Mouse (Mus musculus) forebrain, embryonic 16.5 days (tissue): ENCODE results near the gene Fam131a. TPM values are rescaled to one million over a fixed set of nuclear protein-coding genes. Genes with fewer than 3 reads are reported as not detected.

Experiments used
- ATAC-seq: fragments of 200-750 bp; cut with Nextera tagmentation; 2 replicates; pipeline ENCODE4 v1.8.0; 2017; ENCODE audit warnings: mild to moderate bottlenecking, moderate library complexity
- H3K27ac ChIP-seq: fragments of 300-500 bp; sonication (generic); 2 replicates; pipeline ENCODE4 v1.5.1; 2014; ENCODE audit warnings: low read length, control low read depth
- H3K27me3 ChIP-seq: fragments of 300-500 bp; sonication (generic); replicated peaks from 2 replicates; pipeline ENCODE4 v1.6.1; 2014; ENCODE audit warnings: low read length; ENCODE audit not compliant: control insufficient read depth, insufficient read depth
- H3K36me3 ChIP-seq: fragments of 300-500 bp; sonication (generic); 2 replicates; pipeline ENCODE4 v1.6.1; 2014; ENCODE audit not compliant: control insufficient read depth, insufficient read depth
- H3K4me1 ChIP-seq: fragments of 300-500 bp; sonication (generic); replicated peaks from 2 replicates; pipeline ENCODE4 v1.6.1; 2014; ENCODE audit warnings: low read length; ENCODE audit not compliant: control insufficient read depth, insufficient read depth
- H3K4me2 ChIP-seq: fragments of 300-500 bp; sonication (generic); 2 replicates; pipeline ENCODE4 v1.6.1; 2014; ENCODE audit warnings: mild to moderate bottlenecking, low read length, control low read depth
- H3K4me3 ChIP-seq: fragments of 300-500 bp; sonication (generic); replicated peaks from 2 replicates; pipeline ENCODE4 v1.5.1; 2014; ENCODE audit warnings: mild to moderate bottlenecking, low read length, control low read depth
- H3K9ac ChIP-seq: fragments of 300-500 bp; sonication (generic); replicated peaks from 2 replicates; pipeline ENCODE4 v1.6.1; 2014; ENCODE audit warnings: low read depth, low read length, control low read depth
- H3K9me3 ChIP-seq: fragments of 300-500 bp; sonication (generic); 2 replicates; pipeline ENCODE4 v1.6.1; 2016; ENCODE audit warnings: low read length; ENCODE audit not compliant: control insufficient read depth
- WGBS: fragments of 180-500 bp; shearing (Covaris S2); extraction: QIAGEN DNeasy Blood & Tissue Kit; methylation state at CpG from one replicate; pipeline ENCODE4 v1.1.7; 2014; 5-methylcytosine and 5-hydroxymethylcytosine counted together
- polyA plus RNA-seq: library from polyadenylated mRNA; unstranded; fragments of >200 nt; fragmentation: Nextera tagmentation; extraction: Ambion mirVana; gene quantifications from 2 replicates; pipeline ENCODE4 v1.2.1, GENCODE M21; 2015

The Fam131a gene
- polyA plus RNA-seq, 1 experiment from 2014 or later = 65.3 TPM

DNA sequence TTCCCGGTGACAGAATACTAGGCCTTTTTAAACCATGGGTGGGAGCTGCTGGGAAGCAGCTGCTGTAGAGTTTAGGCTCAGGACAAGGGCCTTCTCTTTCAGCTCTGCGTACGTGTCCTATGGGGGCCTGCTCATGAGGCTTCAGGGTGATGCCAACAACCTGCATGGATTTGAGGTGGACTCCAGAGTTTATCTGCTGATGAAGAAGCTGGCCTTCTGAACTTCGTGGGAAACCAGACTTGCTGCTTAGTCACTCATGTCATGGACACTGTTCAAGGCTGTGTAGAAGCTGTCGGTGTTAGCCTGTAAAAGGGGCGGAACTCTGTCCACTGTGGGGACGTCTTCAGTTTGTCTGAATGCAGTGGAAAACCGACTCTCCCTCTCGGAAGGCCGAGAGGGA is 28.8 kb downstream of the Fam131a start:
- no peak overlapping the region for H3K9ac ChIP-seq
- no peak overlapping the region for H3K4me3 ChIP-seq
- 87% methylated on average over 10 of the region's 10 CpGs for WGBS
- H3K4me2 ChIP-seq = no peak overlapping the region
- no peaks in the 10 kb centered on the region for H3K9me3 ChIP-seq
- H3K36me3 ChIP-seq = 0 out of 2 replicates have a peak, but pooled peaks cover 7% of the 10 kb centered on the region
- H3K27me3 ChIP-seq = no peaks in the 10 kb centered on the region
- H3K4me1 ChIP-seq = peaks cover 11% of the 10 kb centered on the region
- H3K27ac ChIP-seq = no peak overlapping the region
- ATAC-seq = no peak

DNA sequence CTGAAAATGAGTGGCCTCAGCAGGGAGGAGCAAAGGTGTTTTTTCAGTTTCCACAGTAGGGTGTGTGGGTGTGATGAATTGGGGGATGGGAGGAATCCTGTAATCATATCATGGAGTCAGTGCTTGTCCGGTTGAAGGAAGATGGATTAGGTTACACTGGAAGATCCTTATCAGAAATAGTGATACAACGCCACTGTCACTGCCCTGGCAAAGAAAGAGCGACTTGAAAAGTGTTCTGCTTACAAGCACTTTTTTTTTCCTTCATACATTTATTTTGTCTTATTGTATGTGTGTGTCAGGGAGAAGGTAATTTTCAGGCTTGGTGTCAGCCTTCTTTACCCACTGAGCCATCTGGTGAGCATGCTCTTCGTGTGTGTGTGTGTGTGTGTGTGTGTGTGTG is 29.7 kb downstream of the Fam131a start:
- H3K9ac ChIP-seq = no peak overlapping the region
- no peaks in the 10 kb centered on the region for H3K27me3 ChIP-seq
- H3K9me3 ChIP-seq = no peaks in the 10 kb centered on the region
- H3K36me3 ChIP-seq = 0 out of 2 replicates have a peak, but pooled peaks cover 7% of the 10 kb centered on the region
- 89% methylated on average over 4 of the region's 4 CpGs for WGBS
- H3K4me3 ChIP-seq = no peak overlapping the region
- peaks cover 9% of the 10 kb centered on the region for H3K4me1 ChIP-seq
- ATAC-seq = no peak
- no peak overlapping the region for H3K27ac ChIP-seq
- no peak overlapping the region for H3K4me2 ChIP-seq

DNA sequence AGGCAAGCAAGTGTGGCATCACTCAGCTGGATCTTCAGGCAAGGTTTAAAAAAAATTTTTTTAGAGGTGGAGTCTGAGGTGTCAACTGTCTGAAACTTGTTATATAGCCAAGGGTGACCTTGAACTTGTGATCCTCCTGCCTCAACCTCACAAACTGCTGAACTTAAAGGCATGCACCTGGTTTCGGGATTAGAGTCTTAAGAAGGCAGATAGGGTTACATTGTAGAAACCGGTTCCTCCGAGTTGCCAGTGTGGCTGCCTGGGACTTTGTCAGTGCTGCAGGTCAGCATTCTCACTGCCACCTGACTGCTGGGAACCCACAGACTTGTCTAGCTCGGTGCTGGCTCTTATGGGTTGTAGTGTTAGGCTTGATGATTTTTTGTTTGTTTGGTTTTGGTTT is 30.2 kb downstream of the Fam131a start:
- Histone ChIP-seq H3K9me3 (no peaks in the 10 kb centered on the region), H3K4me3 (no peak overlapping the region), H3K27ac (no peak overlapping the region), H3K4me2 (no peak overlapping the region), H3K9ac (no peak overlapping the region), H3K4me1 (peaks cover 7% of the 10 kb centered on the region), H3K36me3 (0 out of 2 replicates have a peak, but pooled peaks cover 7% of the 10 kb centered on the region), H3K27me3 (no peaks in the 10 kb centered on the region)
- ATAC-seq = no peak
- 64% methylated on average over 4 of the region's 4 CpGs for WGBS

DNA sequence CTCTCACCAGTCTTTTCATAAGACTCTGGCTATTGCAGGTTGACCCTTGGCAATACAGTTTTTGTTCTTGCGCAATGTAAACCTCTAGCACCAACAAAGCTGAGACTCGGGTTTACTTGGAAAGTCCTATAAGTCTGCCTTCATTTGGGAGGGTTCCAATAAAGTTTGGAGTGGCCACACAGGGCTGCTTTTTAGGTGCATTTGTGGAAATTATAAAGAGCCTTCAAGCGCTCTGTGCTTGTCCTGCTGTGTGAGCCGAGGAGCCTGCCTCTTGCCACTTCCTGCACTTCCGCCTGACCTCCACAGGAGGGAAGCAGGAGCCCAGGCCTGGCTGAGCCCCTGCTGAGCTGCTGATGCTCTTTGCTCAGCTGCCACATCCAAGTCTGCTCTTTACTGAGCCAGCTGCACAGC is 31.3 kb downstream of the Fam131a start:
- Histone ChIP-seq H3K36me3 (0 out of 2 replicates have a peak, but pooled peaks cover 7% of the 10 kb centered on the region), H3K27me3 (no peaks in the 10 kb centered on the region), H3K27ac (no peak overlapping the region), H3K4me1 (no peaks in the 10 kb centered on the region), H3K4me3 (no peak overlapping the region), H3K9ac (no peak overlapping the region), H3K9me3 (no peaks in the 10 kb centered on the region), H3K4me2 (no peak overlapping the region)
- 32% methylated on average over 5 of the region's 5 CpGs for WGBS
- ATAC-seq = peak; percentile 68; the same call in 1 of the 2 replicates

DNA sequence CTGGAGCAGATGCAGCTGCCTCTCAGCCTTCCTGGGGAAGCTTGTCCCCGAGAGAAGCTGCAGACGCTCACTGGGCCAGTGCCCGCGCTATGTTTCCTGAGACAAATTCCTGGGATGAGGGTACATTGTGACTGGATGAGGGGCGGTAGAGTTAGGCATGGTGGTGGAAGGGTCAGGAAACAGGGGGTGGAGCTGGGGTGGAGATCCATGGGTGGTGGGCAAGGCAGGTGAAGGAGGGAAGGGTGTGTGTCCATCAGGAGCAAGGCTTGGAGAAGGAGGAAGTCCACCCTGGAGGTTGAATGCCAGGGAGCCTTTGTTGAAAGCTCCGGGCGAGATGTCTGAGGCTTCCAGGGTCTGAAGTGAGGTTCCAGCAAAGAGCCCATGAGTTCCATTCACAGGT is 32.3 kb downstream of the Fam131a start:
- no peak overlapping the region for H3K27ac ChIP-seq
- WGBS = 85% methylated on average over 7 of the region's 7 CpGs
- H3K36me3 ChIP-seq = 0 out of 2 replicates have a peak, but pooled peaks cover 7% of the 10 kb centered on the region
- no peaks in the 10 kb centered on the region for H3K4me1 ChIP-seq
- no peak overlapping the region for H3K4me3 ChIP-seq
- H3K4me2 ChIP-seq = no peak overlapping the region
- H3K9ac ChIP-seq = no peak overlapping the region
- H3K27me3 ChIP-seq = no peaks in the 10 kb centered on the region
- H3K9me3 ChIP-seq = no peaks in the 10 kb centered on the region
- ATAC-seq = no peak

DNA sequence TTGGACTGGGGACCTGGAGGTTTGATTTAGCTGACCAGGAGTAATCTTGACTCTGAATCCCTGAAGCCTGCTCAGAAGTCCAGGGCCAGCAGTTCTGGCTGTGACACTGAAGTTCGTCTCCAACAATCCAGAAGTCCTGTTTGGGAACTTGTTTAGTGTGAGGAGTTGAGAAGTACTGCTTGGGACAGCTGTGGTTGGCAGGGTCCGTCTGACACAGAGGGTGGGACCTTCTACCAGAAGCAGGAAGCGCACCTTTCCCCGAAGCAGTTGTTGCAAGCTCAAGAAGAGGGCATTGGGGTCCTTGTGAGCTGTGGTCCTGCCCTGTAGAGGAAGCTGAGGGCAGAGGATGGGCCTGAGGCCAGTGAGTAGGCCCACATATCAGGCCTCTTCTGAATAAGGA is 32.7 kb downstream of the Fam131a start:
- H3K36me3 ChIP-seq = 0 out of 2 replicates have a peak, but pooled peaks cover 7% of the 10 kb centered on the region
- no peak overlapping the region for H3K4me3 ChIP-seq
- H3K27ac ChIP-seq = no peak overlapping the region
- H3K4me2 ChIP-seq = no peak overlapping the region
- no peak for ATAC-seq
- H3K9me3 ChIP-seq = no peaks in the 10 kb centered on the region
- WGBS = 78% methylated on average over 4 of the region's 4 CpGs
- no peak overlapping the region for H3K9ac ChIP-seq
- H3K27me3 ChIP-seq = no peaks in the 10 kb centered on the region
- no peaks in the 10 kb centered on the region for H3K4me1 ChIP-seq

DNA sequence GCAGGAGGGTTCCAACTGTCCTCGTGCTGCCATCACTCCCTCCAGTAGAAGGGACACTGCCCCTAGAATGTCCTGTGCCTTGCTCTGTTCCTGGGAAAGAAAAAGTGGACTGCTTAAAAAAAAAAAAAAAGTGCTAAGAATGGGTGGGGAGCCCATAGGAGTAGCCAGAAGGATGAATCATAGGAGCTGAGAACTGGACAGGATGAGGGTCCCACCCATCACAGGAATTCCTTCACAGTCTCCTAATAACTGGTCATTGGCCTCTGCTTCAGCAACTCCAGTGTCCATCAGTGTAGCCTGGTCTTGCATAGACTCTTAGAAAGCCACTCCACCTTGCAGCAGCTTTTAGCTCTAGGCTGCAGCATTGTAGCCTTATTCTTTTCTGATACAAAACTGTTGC is 33.3 kb downstream of the Fam131a start:
- 63% methylated on average over 1 of the region's 1 CpGs for WGBS
- ATAC-seq = no peak
- H3K4me1 ChIP-seq = no peaks in the 10 kb centered on the region
- no peak overlapping the region for H3K27ac ChIP-seq
- H3K9ac ChIP-seq = no peak overlapping the region
- H3K27me3 ChIP-seq = no peaks in the 10 kb centered on the region
- no peak overlapping the region for H3K4me3 ChIP-seq
- no peak overlapping the region for H3K4me2 ChIP-seq
- no peaks in the 10 kb centered on the region for H3K9me3 ChIP-seq
- 0 out of 2 replicates have a peak, but pooled peaks cover 7% of the 10 kb centered on the region for H3K36me3 ChIP-seq

DNA sequence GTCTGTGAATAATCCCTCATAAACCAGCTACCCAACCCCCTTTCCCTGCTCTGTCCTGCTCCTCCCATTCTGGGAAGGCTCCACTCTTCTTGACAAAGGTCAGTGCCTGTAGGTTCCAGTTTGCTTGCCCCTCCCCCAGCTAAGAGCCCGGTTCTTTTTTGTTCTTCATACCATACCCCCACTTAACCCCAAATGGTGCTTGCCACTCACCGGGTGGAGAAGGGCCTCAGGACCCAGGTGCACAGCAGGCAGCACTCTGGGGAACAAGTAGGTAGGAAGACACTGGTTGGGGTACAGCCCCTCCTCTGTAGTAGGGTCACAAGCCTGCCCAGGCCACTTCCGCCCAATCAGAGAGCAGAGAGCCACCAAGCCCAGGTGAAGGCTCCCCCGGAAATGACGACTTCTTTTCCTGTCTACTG is 37.3 kb downstream of the Fam131a start:
- no peak overlapping the region for H3K9ac ChIP-seq
- H3K4me1 ChIP-seq = peaks cover 15% of the 10 kb centered on the region
- H3K27ac ChIP-seq = no peak overlapping the region
- H3K36me3 ChIP-seq = no peaks in the 10 kb centered on the region
- WGBS = 44% methylated on average over 5 of the region's 5 CpGs
- no peak overlapping the region for H3K4me2 ChIP-seq
- no peak overlapping the region for H3K4me3 ChIP-seq
- H3K9me3 ChIP-seq = no peaks in the 10 kb centered on the region
- ATAC-seq = no peak
- H3K27me3 ChIP-seq = peaks cover 15% of the 10 kb centered on the region

DNA sequence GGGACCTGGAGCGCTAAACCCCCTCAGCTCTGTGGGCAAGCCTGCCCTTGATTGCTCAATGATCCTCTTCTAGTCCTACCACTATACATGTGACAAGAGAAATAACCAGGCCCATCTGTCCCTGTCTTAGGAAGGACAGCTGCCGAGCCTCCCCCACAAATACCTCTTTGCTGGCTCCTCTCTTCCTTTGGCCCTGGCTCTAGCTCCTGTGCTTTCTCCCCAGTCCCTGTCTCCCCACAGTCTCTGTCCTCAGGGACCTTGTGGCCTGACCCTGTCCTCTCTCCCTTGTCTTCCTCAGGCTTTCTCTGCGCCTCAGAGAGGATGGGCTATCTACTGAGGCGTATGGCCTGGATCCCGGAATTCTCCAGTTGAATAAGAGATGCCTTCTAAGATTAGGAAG is 38.6 kb downstream of the Fam131a start:
- no peaks in the 10 kb centered on the region for H3K9me3 ChIP-seq
- no peaks in the 10 kb centered on the region for H3K36me3 ChIP-seq
- H3K27me3 ChIP-seq = peaks cover 17% of the 10 kb centered on the region
- no peak; the same call in 1 of the 2 replicates for ATAC-seq
- H3K9ac ChIP-seq = no peak overlapping the region
- no peak overlapping the region for H3K4me2 ChIP-seq
- H3K27ac ChIP-seq = no peak overlapping the region
- peaks cover 15% of the 10 kb centered on the region for H3K4me1 ChIP-seq
- 48% methylated on average over 5 of the region's 5 CpGs for WGBS
- H3K4me3 ChIP-seq = no peak overlapping the region
